Mouse (Mus musculus): ENCODE measurements around the gene Fsd1. TPM values are rescaled to one million over a fixed set of nuclear protein-coding genes. Genes with fewer than 3 reads are reported as not detected.
A peak's percentile ranks its signal among the peaks of the same experiment; 100 is the strongest.

The Fsd1 gene
- polyA plus RNA-seq, 1 experiment from 2014 or later = 203 TPM

- Histone ChIP-seq H3K4me3 (no peak overlapping the region), H3K36me3 (replicated peaks) (peaks cover 52% of the 10 kb centered on the region), H3K9me3 (no peaks in the 10 kb centered on the region), H3K27ac (no peak overlapping the region), H3K4me2 (no peak overlapping the region), H3K4me1 (peaks cover 12% of the 10 kb centered on the region), H3K27me3 (replicated peaks) (no peaks in the 10 kb centered on the region), H3K9ac (no peak overlapping the region)
- 89% methylated on average over 8 of the region's 8 CpGs for WGBS
- no peak for ATAC-seq (replicated peaks)
Observed at GRCm38 (mm10) chr17:56016382-56016781, 30.1 kb downstream of the Fsd1 start.

DNA sequence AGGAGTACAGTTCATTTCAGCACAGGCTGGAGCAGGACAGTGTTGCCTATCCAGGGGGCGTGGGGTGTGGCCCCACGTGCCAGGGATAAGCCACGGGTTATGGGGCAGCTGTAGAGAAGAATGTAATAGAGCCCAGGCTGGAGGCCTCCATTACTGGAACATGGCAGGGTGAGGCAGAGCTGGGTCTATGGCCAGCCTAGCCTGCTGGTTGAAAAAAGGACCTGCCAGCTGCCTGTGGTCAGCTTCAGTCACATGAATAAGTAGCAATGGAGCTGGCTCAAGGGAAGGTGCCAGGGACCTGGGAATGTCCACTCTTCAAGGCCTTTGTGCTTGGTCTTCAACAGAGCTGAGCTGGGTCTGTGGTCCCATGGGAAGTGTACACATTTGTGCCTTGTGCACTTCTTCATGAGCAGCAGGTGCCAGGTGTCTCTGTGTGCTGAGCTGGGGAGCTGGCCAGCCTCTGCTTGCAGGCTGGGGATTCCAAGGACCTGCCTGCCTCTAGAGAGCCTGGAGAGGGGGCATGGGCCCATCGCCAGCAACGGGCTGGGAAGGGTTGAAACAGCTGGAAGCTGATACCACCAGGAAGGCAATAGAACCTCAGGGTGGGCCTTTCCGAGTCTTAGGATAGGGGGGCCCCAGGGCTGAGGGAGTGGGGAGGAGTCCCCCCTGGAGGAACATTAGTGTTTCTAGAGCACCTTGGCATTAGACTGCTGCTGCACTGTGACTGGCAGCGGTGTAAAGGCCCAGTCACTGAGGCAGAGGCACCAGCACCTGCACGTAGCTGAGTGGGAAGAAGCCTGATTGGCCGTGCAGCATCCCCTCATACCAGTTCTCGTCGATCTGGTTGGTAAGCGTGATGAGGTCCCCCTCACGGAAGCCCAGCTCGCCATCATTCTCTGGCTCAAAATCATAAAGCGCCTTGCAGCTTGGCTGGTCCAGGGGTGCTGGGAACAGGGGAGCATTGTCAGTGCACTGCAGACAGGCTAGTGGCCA is 30.8 kb downstream of the Fsd1 start:
- 84% methylated on average over 15 of the region's 15 CpGs for WGBS
- H3K4me1 ChIP-seq = peaks cover 9% of the 10 kb centered on the region
- no peak overlapping the region for H3K4me3 ChIP-seq
- no peak for ATAC-seq (replicated peaks)
- no peaks in the 10 kb centered on the region for H3K9me3 ChIP-seq
- peak overlapping the region; percentile 51 for H3K27ac ChIP-seq
- H3K36me3 ChIP-seq (replicated peaks) = peaks cover 47% of the 10 kb centered on the region
- H3K27me3 ChIP-seq (replicated peaks) = no peaks in the 10 kb centered on the region
- no peak overlapping the region for H3K9ac ChIP-seq
- no peak overlapping the region for H3K4me2 ChIP-seq

GRCm38 (mm10) chr17:56017848-56018247 is 31.5 kb downstream of the Fsd1 start:
- peak; percentile 1 for ATAC-seq (replicated peaks)
- H3K27ac ChIP-seq = peak overlapping the region; percentile 51

DNA sequence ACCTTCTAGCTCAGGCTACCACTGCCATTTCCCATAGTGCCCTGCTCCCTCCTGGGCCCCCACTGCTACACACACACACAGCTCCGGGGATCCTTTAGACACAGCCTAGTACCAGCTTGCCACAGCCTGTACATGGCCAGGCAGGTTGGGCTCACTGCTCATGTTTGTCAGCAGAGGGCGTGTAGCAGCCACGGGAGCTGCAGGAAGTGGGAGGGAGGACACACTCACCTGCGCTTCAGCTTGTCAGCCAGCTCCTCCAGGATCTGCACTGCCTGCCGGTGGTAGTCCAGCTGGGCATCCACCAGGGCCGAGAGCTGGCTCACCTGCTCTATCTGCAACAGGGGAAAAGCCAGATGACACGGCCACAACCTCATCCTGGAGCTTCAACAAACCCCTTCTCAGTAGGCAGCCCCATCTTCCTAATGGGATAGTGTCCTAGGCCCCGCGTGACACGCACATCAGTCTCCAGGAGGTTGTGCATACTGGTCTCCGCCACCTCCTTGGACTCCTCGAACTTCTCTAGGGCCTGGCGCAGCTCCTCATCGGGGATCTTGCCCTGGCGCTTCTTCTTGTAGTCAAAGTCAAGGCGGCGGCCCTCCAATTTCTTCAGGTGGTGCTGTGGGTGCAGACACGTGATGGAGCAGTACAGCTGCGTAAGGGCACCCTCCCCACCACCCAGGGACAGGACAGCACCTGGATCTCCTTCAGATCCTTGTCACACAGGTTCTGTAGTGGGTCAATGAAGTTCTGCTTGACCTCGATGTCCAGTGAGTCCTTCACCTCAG is 32.2 kb downstream of the Fsd1 start:
- no peaks in the 10 kb centered on the region for H3K9me3 ChIP-seq
- peaks cover 9% of the 10 kb centered on the region; the same call in 1 of the 2 replicates for H3K4me1 ChIP-seq
- ATAC-seq (replicated peaks) = peak; percentile 48
- no peaks in the 10 kb centered on the region for H3K27me3 ChIP-seq (replicated peaks)
- peaks cover 36% of the 10 kb centered on the region; the same call in 1 of the 2 replicates for H3K36me3 ChIP-seq (replicated peaks)
- no peak overlapping the region for H3K9ac ChIP-seq
- no peak overlapping the region for H3K4me2 ChIP-seq
- H3K4me3 ChIP-seq = no peak overlapping the region
- H3K27ac ChIP-seq = peak overlapping the region; percentile 51
- WGBS = 78% methylated on average over 20 of the region's 20 CpGs

More at GRCm38 (mm10) chr17:56017848-56018247, 31.5 kb downstream of the Fsd1 start:
- H3K4me1 ChIP-seq = peaks cover 9% of the 10 kb centered on the region; the same call in 1 of the 2 replicates
- H3K9ac ChIP-seq = no peak overlapping the region
- no peaks in the 10 kb centered on the region for H3K9me3 ChIP-seq
- no peaks in the 10 kb centered on the region for H3K27me3 ChIP-seq (replicated peaks)
- H3K4me2 ChIP-seq = no peak overlapping the region
- H3K4me3 ChIP-seq = no peak overlapping the region
- 90% methylated on average over 7 of the region's 7 CpGs for WGBS
- H3K36me3 ChIP-seq (replicated peaks) = peaks cover 42% of the 10 kb centered on the region; the same call in 1 of the 2 replicates

- peak overlapping the region; percentile 27; the same call in 1 of the 2 replicates for H3K27ac ChIP-seq
- H3K4me3 ChIP-seq = no peak overlapping the region
- 91% methylated on average over 6 of the region's 6 CpGs for WGBS
- peaks cover 24% of the 10 kb centered on the region; the same call in 1 of the 2 replicates for H3K36me3 ChIP-seq (replicated peaks)
- no peaks in the 10 kb centered on the region for H3K27me3 ChIP-seq (replicated peaks)
- H3K9ac ChIP-seq = no peak overlapping the region
- H3K4me1 ChIP-seq = peaks cover 9% of the 10 kb centered on the region; the same call in 1 of the 2 replicates
- no peak for ATAC-seq (replicated peaks)
- H3K4me2 ChIP-seq = no peak overlapping the region
- no peaks in the 10 kb centered on the region for H3K9me3 ChIP-seq
Observed at GRCm38 (mm10) chr17:56020400-56021084, 34.2 kb downstream of the Fsd1 start.

GRCm38 (mm10) chr17:56021161-56021910 is 35.0 kb downstream of the Fsd1 start:
- H3K4me1 ChIP-seq = peaks cover 9% of the 10 kb centered on the region; the same call in 1 of the 2 replicates
- H3K27me3 ChIP-seq (replicated peaks) = no peaks in the 10 kb centered on the region
- ATAC-seq (replicated peaks) = no peak
- 88% methylated on average over 4 of the region's 4 CpGs for WGBS
- no peak overlapping the region for H3K4me3 ChIP-seq
- H3K27ac ChIP-seq = peak overlapping the region; percentile 27
- no peak overlapping the region for H3K4me2 ChIP-seq
- H3K9ac ChIP-seq = no peak overlapping the region
- H3K36me3 ChIP-seq (replicated peaks) = peaks cover 16% of the 10 kb centered on the region; the same call in 1 of the 2 replicates
- H3K9me3 ChIP-seq = no peaks in the 10 kb centered on the region

GRCm38 (mm10) chr17:56022131-56022988 is 36.1 kb downstream of the Fsd1 start:
- 60% methylated on average over 2 of the region's 2 CpGs for WGBS
- no peak overlapping the region for H3K9ac ChIP-seq

DNA sequence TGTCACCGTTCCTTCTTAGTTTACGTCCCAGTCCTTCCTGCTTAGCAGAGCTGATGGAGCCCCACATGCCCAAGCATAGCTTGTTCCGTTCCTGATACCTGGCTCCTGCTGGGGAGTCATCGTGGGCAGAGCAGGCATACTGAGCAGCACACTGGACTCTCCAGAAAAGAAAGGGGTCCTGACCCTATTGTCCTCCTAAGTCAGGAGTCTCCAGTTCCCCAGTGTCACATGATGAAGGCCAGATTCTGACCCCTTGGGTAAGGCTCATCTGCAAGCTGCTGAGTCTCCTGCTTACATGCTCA is 36.6 kb downstream of the Fsd1 start:
- Histone ChIP-seq H3K9ac (no peak overlapping the region), H3K27ac (no peak overlapping the region; the same call in 1 of the 2 replicates), H3K4me2 (no peak overlapping the region), H3K9me3 (no peaks in the 10 kb centered on the region), H3K36me3 (replicated peaks) (peaks cover 5% of the 10 kb centered on the region; the same call in 1 of the 2 replicates), H3K4me3 (no peak overlapping the region), H3K4me1 (peaks cover 9% of the 10 kb centered on the region; the same call in 1 of the 2 replicates), H3K27me3 (replicated peaks) (no peaks in the 10 kb centered on the region)
- WGBS = 68% methylated on average over 4 of the region's 4 CpGs
- ATAC-seq (replicated peaks) = no peak

More at GRCm38 (mm10) chr17:56022131-56022988, 36.1 kb downstream of the Fsd1 start:
- Histone ChIP-seq H3K4me2 (no peak overlapping the region), H3K27me3 (replicated peaks) (no peaks in the 10 kb centered on the region), H3K9me3 (no peaks in the 10 kb centered on the region), H3K27ac (peak overlapping the region; percentile 27), H3K4me1 (peaks cover 9% of the 10 kb centered on the region; the same call in 1 of the 2 replicates), H3K36me3 (replicated peaks) (peaks cover 7% of the 10 kb centered on the region; the same call in 1 of the 2 replicates), H3K4me3 (no peak overlapping the region)
- ATAC-seq (replicated peaks) = no peak

- no peak overlapping the region; the same call in 1 of the 2 replicates for H3K27ac ChIP-seq
- WGBS = 86% methylated on average over 5 of the region's 5 CpGs
- ATAC-seq (replicated peaks) = no peak
- peaks cover 5% of the 10 kb centered on the region; the same call in 1 of the 2 replicates for H3K36me3 ChIP-seq (replicated peaks)
- no peak overlapping the region for H3K4me2 ChIP-seq
- H3K4me3 ChIP-seq = no peak overlapping the region
- peaks cover 9% of the 10 kb centered on the region; the same call in 1 of the 2 replicates for H3K4me1 ChIP-seq
- no peaks in the 10 kb centered on the region for H3K27me3 ChIP-seq (replicated peaks)
- H3K9ac ChIP-seq = no peak overlapping the region
- no peaks in the 10 kb centered on the region for H3K9me3 ChIP-seq
Observed at GRCm38 (mm10) chr17:56023386-56023785, 37.1 kb downstream of the Fsd1 start.

GRCm38 (mm10) chr17:56024476-56024875 is 38.2 kb downstream of the Fsd1 start:
- no peak overlapping the region for H3K9ac ChIP-seq
- H3K4me3 ChIP-seq = no peak overlapping the region
- no peak overlapping the region for H3K27ac ChIP-seq

More at GRCm38 (mm10) chr17:56024476-56024875, 38.2 kb downstream of the Fsd1 start:
- Histone ChIP-seq H3K27me3 (replicated peaks) (no peaks in the 10 kb centered on the region), H3K36me3 (replicated peaks) (no peaks in the 10 kb centered on the region), H3K4me2 (no peak overlapping the region), H3K9me3 (no peaks in the 10 kb centered on the region), H3K4me1 (peaks cover 9% of the 10 kb centered on the region; the same call in 1 of the 2 replicates)
- WGBS = 63% methylated on average over 2 of the region's 2 CpGs
- no peak for ATAC-seq (replicated peaks)

Data from midbrain, embryonic 15.5 days (tissue).